Mouse (Mus musculus) megakaryocyte-erythroid progenitor cell, adult 5 weeks (primary cell): ENCODE results near the gene Slc35c1. TPM values are rescaled to one million over a fixed set of nuclear protein-coding genes. Genes with fewer than 3 reads are reported as not detected.

Experiments
- polyA plus RNA-seq: library from polyadenylated mRNA; stranded (reverse); fragments of >175 nt; gene quantifications from 2 replicates; pipeline ENCODE4 v1.2.3, GENCODE M21; 2012

Gene Slc35c1
- 40.9 and 53.0 TPM in 2 replicates for polyA plus RNA-seq

GRCm38 (mm10) chr2:92459921-92460707, at the start of gene Slc35c1:
Slc35c1 (minus strand) TSS chr2:92460538.

GRCm38 (mm10) chr2:92433578-92434374, 26.6 kb downstream of the Slc35c1 start, which contains the start of gene Cry2:
Cry2 (minus strand) TSS chr2:92434043.

Other genes with a start within 250 kb of the Slc35c1 start
- gene Pex16, start 85.9 kb downstream of the Slc35c1 start, polyA plus RNA-seq, result 26.6 and 28.5 TPM in 2 replicates
- gene Large2, start 85.7 kb downstream of the Slc35c1 start, polyA plus RNA-seq, result 1.2 and 3.3 TPM in 2 replicates
- gene 1700029I15Rik, start 78.0 kb downstream of the Slc35c1 start, polyA plus RNA-seq, result 3.7 and 6.0 TPM in 2 replicates
- gene Mapk8ip1, start 59.3 kb downstream of the Slc35c1 start, polyA plus RNA-seq, result 0.20 and 0.93 TPM in 2 replicates
- gene Cry2, start 26.5 kb downstream of the Slc35c1 start, polyA plus RNA-seq, result 14.1 and 21.0 TPM in 2 replicates
- gene Chst1, start 139.2 kb upstream of the Slc35c1 start, polyA plus RNA-seq, result 0.89 and 1.1 TPM in 2 replicates